Mouse (Mus musculus) MEL (cell line): ENCODE data around the gene Eri3. TPM values are rescaled to one million over a fixed set of nuclear protein-coding genes. Genes with fewer than 3 reads are reported as not detected.

Experiments used
- DNase-seq: peaks from one replicate; pipeline ENCODE4 v3.0.0; 2011; ENCODE audit warnings: low read depth, low spot score
- H3K27ac ChIP-seq: 2 replicates; pipeline ENCODE4 v1.5.1; 2012; ENCODE audit warnings: low read depth, mild to moderate bottlenecking, control low read depth, low read length, moderate library complexity; ENCODE audit not compliant: control insufficient read depth
- H3K27me3 ChIP-seq, 2 experiments: fragments of 150-350 bp in 1 of 2; sonication (generic) in 1 of 2; 2 replicates each; pipeline ENCODE4 v1.6.1; 2012; ENCODE audit warnings: low read length in 2 of 2, mild to moderate bottlenecking in 2 of 2, improper control_type of control experiment in 1 of 2, moderate library complexity in 1 of 2; ENCODE audit not compliant: insufficient read depth in 2 of 2, control insufficient read depth in 1 of 2
- H3K36me3 ChIP-seq, 2 experiments: 2 replicates each; pipeline ENCODE4 v1.6.1; 2012 to 2014; ENCODE audit warnings: low read length in 2 of 2, improper control_type of control experiment in 1 of 2, inconsistent platforms in 1 of 2, mild to moderate bottlenecking in 1 of 2; ENCODE audit not compliant: insufficient read depth in 2 of 2, control insufficient read depth in 1 of 2
- H3K4me1 ChIP-seq, 2 experiments: fragments of 150-350 bp in 1 of 2; sonication (generic) in 1 of 2; 2 replicates each; pipeline ENCODE4 v1.6.1; 2012; ENCODE audit warnings: low read length in 2 of 2, improper control_type of control experiment in 1 of 2, mild to moderate bottlenecking in 1 of 2; ENCODE audit not compliant: insufficient read depth in 2 of 2, control insufficient read depth in 1 of 2
- H3K4me3 ChIP-seq, 2 experiments: fragments of 150-350 bp in 1 of 2; sonication (generic) in 1 of 2; 2 replicates each; pipeline ENCODE4 v1.5.1; 2012; ENCODE audit warnings: low read depth in 2 of 2, low read length in 2 of 2, mild to moderate bottlenecking in 2 of 2, moderate library complexity in 2 of 2, control low read depth in 1 of 2, improper control_type of control experiment in 1 of 2; ENCODE audit not compliant: control insufficient read depth in 1 of 2, insufficient read depth in 1 of 2
- H3K79me2 ChIP-seq: 2 replicates; pipeline ENCODE4 v1.6.1; 2012; ENCODE audit warnings: mild to moderate bottlenecking, low read length, moderate library complexity; ENCODE audit not compliant: control insufficient read depth, poor library complexity, insufficient read depth
- H3K9ac ChIP-seq: 2 replicates; pipeline ENCODE4 v1.6.1; 2012; ENCODE audit warnings: low read depth, mild to moderate bottlenecking, control low read depth, low read length, moderate library complexity; ENCODE audit not compliant: control insufficient read depth, poor library complexity, severe bottlenecking
- H3K9me3 ChIP-seq: fragments of 150-350 bp; sonication (generic); replicated peaks from 2 replicates; pipeline ENCODE4 v1.6.1; 2012; ENCODE audit warnings: mild to moderate bottlenecking, low read length, improper control_type of control experiment, moderate library complexity; ENCODE audit not compliant: insufficient read depth
- BHLHE40 ChIP-seq: IDR thresholded peaks from 2 replicates; pipeline ENCODE4 v1.6.1; 2012; ENCODE audit warnings: low read depth, mild to moderate bottlenecking, inconsistent platforms, low read length, improper control_type of control experiment, borderline replicate concordance
- CTCF ChIP-seq, 3 experiments: IDR thresholded peaks in 2 of 3; conservative IDR thresholded peaks in 1 of 3; 2 replicates each; pipeline ENCODE4 v1.5.1; 2011 to 2012; ENCODE audit warnings: low read length in 3 of 3, low read depth in 2 of 3, mild to moderate bottlenecking in 2 of 3, improper control_type of control experiment in 1 of 3, inconsistent platforms in 1 of 3, mixed read lengths in 1 of 3, moderate library complexity in 1 of 3; ENCODE audit not compliant: control insufficient read depth in 1 of 3, insufficient read depth in 1 of 3, poor library complexity in 1 of 3, severe bottlenecking in 1 of 3
- E2F4 ChIP-seq: IDR thresholded peaks from 2 replicates; pipeline ENCODE4 v1.6.1; 2011; ENCODE audit warnings: low read depth, low read length, improper control_type of control experiment, borderline replicate concordance
- ELF1 ChIP-seq: IDR thresholded peaks from 2 replicates; pipeline ENCODE4 v1.6.1; 2014; ENCODE audit warnings: low read depth, mild to moderate bottlenecking, inconsistent platforms, low read length, improper control_type of control experiment, moderate library complexity
- EP300 ChIP-seq, 2 experiments: IDR thresholded peaks; 2 replicates each; pipeline ENCODE4 v1.6.1; 2011; ENCODE audit warnings: improper control_type of control experiment in 2 of 2, low read length in 2 of 2, low read depth in 1 of 2, mild to moderate bottlenecking in 1 of 2
- GATA1 ChIP-seq: IDR thresholded peaks from 2 replicates; pipeline ENCODE4 v1.6.1; 2011; ENCODE audit warnings: low read depth, low read length, improper control_type of control experiment
- JUND ChIP-seq: IDR thresholded peaks from 2 replicates; pipeline ENCODE4 v1.6.1; 2011; ENCODE audit warnings: low read depth, mild to moderate bottlenecking, improper control_type of control experiment, low read length
- MAFK ChIP-seq: IDR thresholded peaks from 2 replicates; pipeline ENCODE4 v1.6.1; 2011; ENCODE audit warnings: low read depth, mild to moderate bottlenecking, low read length, improper control_type of control experiment, borderline replicate concordance
- MXI1 ChIP-seq: IDR thresholded peaks from 2 replicates; pipeline ENCODE4 v1.6.1; 2011; ENCODE audit warnings: mild to moderate bottlenecking, low read depth, low read length, improper control_type of control experiment
- MYB ChIP-seq: IDR thresholded peaks from 2 replicates; pipeline ENCODE4 v1.6.1; 2011; ENCODE audit warnings: mild to moderate bottlenecking, low read depth, low read length, improper control_type of control experiment
- MYC ChIP-seq: IDR thresholded peaks from 2 replicates; pipeline ENCODE4 v1.6.1; 2011; ENCODE audit warnings: low read depth, mild to moderate bottlenecking, low read length, improper control_type of control experiment, moderate library complexity
- POLR2A ChIP-seq, 2 experiments: IDR thresholded peaks; 2 replicates each; pipeline ENCODE4 v1.6.1; 2011 to 2012; ENCODE audit warnings: low read length in 2 of 2, mild to moderate bottlenecking in 2 of 2, control low read depth in 1 of 2, improper control_type of control experiment in 1 of 2, low read depth in 1 of 2, moderate library complexity in 1 of 2; ENCODE audit not compliant: control insufficient read depth in 1 of 2, insufficient read depth in 1 of 2, poor library complexity in 1 of 2
- POLR2AphosphoS2 ChIP-seq: IDR thresholded peaks from 2 replicates; pipeline ENCODE4 v1.6.1; 2011; ENCODE audit warnings: low read length, improper control_type of control experiment
- POLR2AphosphoS5 ChIP-seq: IDR thresholded peaks from 2 replicates; pipeline ENCODE4 v1.6.1; 2012; ENCODE audit warnings: low read depth, borderline replicate concordance, mild to moderate bottlenecking, inconsistent platforms, low read length, moderate library complexity, mixed read lengths
- RCOR1 ChIP-seq: IDR thresholded peaks from 2 replicates; pipeline ENCODE4 v1.6.1; 2012; ENCODE audit warnings: low read depth, mild to moderate bottlenecking, inconsistent platforms, low read length, improper control_type of control experiment
- SIN3A ChIP-seq: IDR thresholded peaks from 2 replicates; pipeline ENCODE4 v1.6.1; 2012; ENCODE audit warnings: low read length, improper control_type of control experiment, inconsistent platforms
- SMC3 ChIP-seq: IDR thresholded peaks from 2 replicates; pipeline ENCODE4 v1.6.1; 2011; ENCODE audit warnings: low read depth, low read length, improper control_type of control experiment
- TAL1 ChIP-seq: IDR thresholded peaks from 2 replicates; pipeline ENCODE4 v1.6.1; 2012; ENCODE audit warnings: mild to moderate bottlenecking, inconsistent platforms, low read length, moderate library complexity, mixed read lengths
- UBTF ChIP-seq: IDR thresholded peaks from 2 replicates; pipeline ENCODE4 v1.6.1; 2012; ENCODE audit warnings: low read depth, mild to moderate bottlenecking, inconsistent platforms, low read length, improper control_type of control experiment, moderate library complexity, borderline replicate concordance; ENCODE audit not compliant: insufficient read depth
- USF2 ChIP-seq, 2 experiments: IDR thresholded peaks; 2 replicates each; pipeline ENCODE4 v1.6.1; 2011 to 2012; ENCODE audit warnings: improper control_type of control experiment in 2 of 2, low read length in 2 of 2, borderline replicate concordance in 1 of 2, inconsistent platforms in 1 of 2, low read depth in 1 of 2, mild to moderate bottlenecking in 1 of 2; ENCODE audit not compliant: insufficient read depth in 1 of 2
- ZC3H11A ChIP-seq: IDR thresholded peaks from 2 replicates; pipeline ENCODE4 v1.6.1; 2012; ENCODE audit warnings: low read depth, mild to moderate bottlenecking, inconsistent platforms, low read length, improper control_type of control experiment
- polyA plus RNA-seq, 2 experiments: library from polyadenylated mRNA; stranded (reverse) in 1 of 2; unstranded in 1 of 2; fragments of >175 nt in 1 of 2; fragments of >200 nt in 1 of 2; gene quantifications; 2 replicates each; pipeline versions ENCODE4 v1.2.1 to v1.2.4; 2012; ENCODE audit warnings: low replicate concordance in 2 of 2, low read depth in 1 of 2; ENCODE audit not compliant: insufficient read length in 2 of 2, insufficient read depth in 1 of 2, missing spikeins in 1 of 2
- total RNA-seq: library from RNA; depleted of rRNA; stranded (reverse); fragments of 300-350 nt; gene quantifications from 2 replicates; pipeline ENCODE4 v1.2.3, GENCODE M21; 2012

The Eri3 gene
- total and polyA plus RNA-seq, 3 experiments: 36.7 to 63.9 TPM; not detected in 1

DNA sequence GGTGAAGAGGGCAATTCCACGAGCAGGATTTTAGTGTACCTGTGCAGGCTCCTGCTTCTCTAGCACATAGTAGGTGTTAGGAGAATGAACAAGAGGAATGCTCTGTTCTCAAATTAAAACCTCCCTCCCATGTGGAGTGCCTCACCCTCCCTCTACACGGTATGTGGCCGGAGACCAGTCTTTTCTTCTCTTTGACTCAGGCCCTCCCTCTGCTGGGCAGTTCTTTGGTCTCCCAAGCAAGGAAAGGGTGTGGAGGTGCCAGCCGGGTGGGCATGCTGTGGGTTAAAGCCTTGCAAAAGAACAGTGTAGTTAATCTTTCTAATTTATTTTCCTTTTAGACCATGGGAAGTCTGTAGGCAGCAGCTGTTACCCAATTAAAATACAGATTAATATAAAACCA, 37.3 kb downstream of the Eri3 start:
- Histone ChIP-seq H3K9ac (no peak overlapping the region), H3K4me3 (no peak overlapping the region), H3K36me3 (peaks cover 0 to 3% of the 10 kb centered on the region in 2 experiments; a peak in 2 of 4 replicates), H3K9me3 (no peaks in the 10 kb centered on the region), H3K4me1 (no peaks in the 10 kb centered on the region), H3K27ac (no peak overlapping the region), H3K27me3 (no peaks in the 10 kb centered on the region), H3K79me2 (no peaks in the 10 kb centered on the region)
- DNase-seq: no peak
- TF ChIP-seq CTCF (IDR thresholded peaks at IDR 0.05 in 2 of 3, conservative IDR thresholded peaks at IDR 0.05 in 1 of 3; ENCODE audit: control insufficient read depth in 1 of 3, insufficient read depth in 1 of 3, low read depth in 2 of 3, low read length in 3 of 3, poor library complexity in 1 of 3, severe bottlenecking in 1 of 3): peak in 1 of 3 experiments; percentile 5; a peak in 1 of 6 replicates
- TF ChIP-seq SIN3A: no peak

DNA sequence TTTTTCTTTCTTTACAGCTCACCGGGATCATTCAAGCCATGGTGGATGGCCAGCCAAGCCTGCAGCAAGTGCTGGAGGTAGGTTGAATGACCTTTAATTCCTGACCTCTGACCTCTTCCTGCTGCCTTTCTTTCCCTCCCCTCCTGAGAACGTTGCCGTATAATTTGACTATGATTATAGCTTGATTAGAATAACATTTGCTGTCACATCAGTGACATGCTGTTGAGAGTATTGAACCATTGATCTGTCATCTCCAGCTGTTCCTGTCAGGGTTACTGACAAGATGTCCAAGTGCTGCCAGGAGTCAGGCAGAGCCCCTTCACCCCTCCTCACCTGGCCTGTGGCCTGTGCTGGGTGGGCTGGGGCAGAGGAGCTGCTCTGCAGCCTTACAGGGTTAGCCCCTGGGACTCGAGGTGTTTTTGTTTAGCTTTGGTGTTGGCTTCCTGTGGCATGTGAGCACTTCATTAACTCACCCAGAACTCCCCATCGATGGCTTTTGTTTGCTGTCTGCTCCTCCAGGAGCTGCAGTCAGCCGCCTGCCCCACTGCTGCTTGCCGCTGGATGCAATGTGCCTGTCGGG, 39.0 kb downstream of the Eri3 start:
- DNase-seq: no peak
- Histone ChIP-seq H3K9me3 (no peaks in the 10 kb centered on the region), H3K9ac (no peak overlapping the region), H3K4me3 (no peak overlapping the region), H3K4me1 (no peaks in the 10 kb centered on the region)
- no peak for TF ChIP-seq MAFK
- no peak for TF ChIP-seq TAL1
- TF ChIP-seq POLR2A (IDR thresholded peaks at IDR 0.05; ENCODE audit: control insufficient read depth in 1 of 2, insufficient read depth in 1 of 2, low read depth in 1 of 2, low read length in 2 of 2, poor library complexity in 1 of 2): no peak
- TF ChIP-seq RCOR1: no peak
- TF ChIP-seq, all 39 proteins: peak for 0
- Histone ChIP-seq H3K27ac (no peak overlapping the region), H3K27me3 (no peaks in the 10 kb centered on the region), H3K79me2 (no peaks in the 10 kb centered on the region), H3K36me3 (peaks cover 0 to 3% of the 10 kb centered on the region in 2 experiments; a peak in 2 of 4 replicates)

DNA sequence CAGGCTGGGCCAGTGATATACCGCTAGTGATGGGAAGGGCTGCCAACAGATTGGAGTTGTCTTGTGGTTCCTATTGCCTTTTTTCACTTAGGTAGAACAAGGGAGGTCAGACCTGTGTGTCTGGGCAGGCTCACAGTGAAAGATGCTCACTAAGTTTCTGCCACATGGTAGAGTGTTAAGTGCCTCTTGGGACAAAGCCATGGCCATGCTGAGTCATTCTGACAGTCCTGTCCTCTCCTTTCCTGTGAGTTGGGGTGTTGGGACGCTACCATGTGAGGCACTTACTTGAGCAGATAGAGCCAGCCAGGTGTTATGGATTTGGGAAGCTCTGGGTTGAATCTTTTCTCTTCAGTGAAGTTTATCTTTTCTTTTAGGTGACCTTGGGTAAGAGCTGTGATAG, 40.6 kb downstream of the Eri3 start:
- Histone ChIP-seq H3K36me3 (peaks cover 0 to 3% of the 10 kb centered on the region in 2 experiments; a peak in 2 of 4 replicates), H3K27ac (no peak overlapping the region)
- no peak for DNase-seq

DNA sequence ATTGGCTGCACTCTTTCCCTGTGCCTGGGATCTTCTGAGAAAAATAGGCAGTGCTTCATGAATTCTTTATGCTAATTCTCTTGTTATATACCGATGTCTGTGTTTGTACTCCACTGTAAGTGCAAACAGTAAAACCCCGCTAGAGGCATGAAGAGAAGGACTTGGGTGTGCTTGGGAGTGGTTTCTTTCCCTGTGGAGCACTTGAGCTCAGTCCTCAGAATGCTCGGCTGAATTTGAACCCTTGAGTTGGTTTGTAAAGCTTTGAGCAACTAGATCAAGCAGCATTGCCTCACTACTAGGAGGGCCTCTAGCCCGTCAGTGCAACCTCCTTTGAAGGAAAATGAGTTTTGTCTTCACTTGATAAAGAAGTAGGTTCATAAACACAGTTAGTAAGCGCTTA, 42.0 kb downstream of the Eri3 start:
- H3K36me3 ChIP-seq: peaks cover 0 to 3% of the 10 kb centered on the region in 2 experiments; a peak in 2 of 4 replicates
- no peaks in the 10 kb centered on the region for H3K9me3 ChIP-seq
- no peaks in the 10 kb centered on the region for H3K79me2 ChIP-seq
- no peaks in the 10 kb centered on the region for H3K4me1 ChIP-seq
- DNase-seq: no peak
- no peak overlapping the region for H3K9ac ChIP-seq
- H3K27ac ChIP-seq: no peak overlapping the region
- H3K4me3 ChIP-seq: no peak overlapping the region
- no peaks in the 10 kb centered on the region for H3K27me3 ChIP-seq
- TF ChIP-seq E2F4 (no peak), ZC3H11A (no peak), UBTF (no peak), USF2 (IDR thresholded peaks at IDR 0.05; ENCODE audit: borderline replicate concordance in 1 of 2, insufficient read depth in 1 of 2, low read depth in 1 of 2, low read length in 2 of 2) (no peak), MYC (no peak), BHLHE40 (no peak), POLR2A (IDR thresholded peaks at IDR 0.05; ENCODE audit: control insufficient read depth in 1 of 2, insufficient read depth in 1 of 2, low read depth in 1 of 2, low read length in 2 of 2, poor library complexity in 1 of 2) (no peak), ELF1 (no peak), SMC3 (no peak), JUND (no peak), EP300 (IDR thresholded peaks at IDR 0.05; ENCODE audit: low read depth in 1 of 2, low read length in 2 of 2) (no peak), RCOR1 (no peak), POLR2AphosphoS2 (no peak), MYB (no peak), POLR2AphosphoS5 (no peak)

More for the DNA sequence above, 40.6 kb downstream of the Eri3 start:
- H3K4me3 ChIP-seq: no peak overlapping the region
- H3K9ac ChIP-seq: no peak overlapping the region
- no peaks in the 10 kb centered on the region for H3K27me3 ChIP-seq
- TF ChIP-seq GATA1 (no peak), MXI1 (no peak)
- TF ChIP-seq, all 39 proteins: peak for 0
- Histone ChIP-seq H3K4me1 (no peaks in the 10 kb centered on the region), H3K79me2 (no peaks in the 10 kb centered on the region), H3K9me3 (no peaks in the 10 kb centered on the region)
